ENCODE assay signal across 9 mouse cellular contexts in the genomic region with DNA sequence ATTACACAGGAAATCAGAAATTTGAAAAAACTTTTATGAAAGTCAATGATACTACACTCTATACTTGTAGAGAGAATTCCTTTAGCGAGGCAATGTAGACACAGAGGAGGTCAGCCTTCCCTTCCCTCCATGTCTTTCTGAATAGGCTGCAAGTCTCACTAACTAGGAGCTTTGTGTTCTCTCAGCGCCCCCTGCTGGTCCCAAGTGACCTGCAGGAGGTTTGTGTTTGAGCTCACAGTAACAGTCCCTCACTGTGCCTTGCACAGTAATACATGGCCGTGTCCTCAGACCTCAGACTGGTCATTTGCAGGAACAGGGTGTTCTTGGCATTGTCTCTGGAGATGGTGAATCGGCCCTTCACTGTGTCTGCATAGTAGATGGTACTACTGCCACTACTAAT.
DNase-seq lines count a peak whose midpoint lies in the region; ATAC-seq and TF ChIP-seq lines count a peak whose summit lies in the region.
"Had no signal": no experiment of that assay in that cellular context is flagged by ENCODE, and none has a peak within 500 bp of the region (broad histone marks: within the 10 kb centered on the region; RNA-seq: fewer than 3 reads in every experiment).

No protein-coding gene starts in this region.

- no peak for TF ChIP-seq POLR2A in lung, adult 2 months (IDR thresholded peaks at IDR 0.05; ENCODE audit: borderline replicate concordance, extremely low read depth, low read depth, low read length)

- WGBS in forebrain, embryonic 14.5 days: 59% methylated on average over 4 of the region's 4 CpGs
- WGBS in forebrain, embryonic 10.5 days: 53% methylated on average over 4 of the region's 4 CpGs
- WGBS in lung, embryonic 14.5 days: 46% methylated on average over 4 of the region's 4 CpGs
- WGBS in lung, adult 2 months: 44% methylated on average over 4 of the region's 4 CpGs

- DNase-seq in forebrain, embryonic 14.5 days (ENCODE audit: low spot score): peak; percentile 0
- DNase-seq in forebrain, embryonic 10.5 days (ENCODE audit: extremely low spot score, low spot score): no peak
- DNase-seq in lung, embryonic 14.5 days: peak; percentile 22
- no peak for DNase-seq in lung, adult 2 months
- DNase-seq in ZHBTc4 (ENCODE audit: low read depth, low spot score): peak; percentile 62
- peak; percentile 17 to 68 for DNase-seq in spleen, postnatal 4 days (ENCODE audit: low spot score in 2 of 2)
- DNase-seq in left cerebral cortex, postnatal 10 days (ENCODE audit: extremely low spot score in 1 of 2, low spot score in 2 of 2): no peak

- peaks cover 25% of the 10 kb centered on the region; the same call in 1 of the 2 replicates for H3K9me3 ChIP-seq in forebrain, embryonic 14.5 days (replicated peaks; ENCODE audit: control insufficient read depth, low read length)
- peaks cover 56% of the 10 kb centered on the region for H3K9me3 ChIP-seq in forebrain, embryonic 10.5 days
- no peaks in the 10 kb centered on the region; the same call in 1 of the 2 replicates for H3K9me3 ChIP-seq in lung, embryonic 14.5 days (ENCODE audit: low read depth, low read length)

- peak; percentile 23; the same call in 1 of the 2 replicates for TF ChIP-seq CTCF in lung, embryonic 14.5 days (IDR thresholded peaks at IDR 0.05; ENCODE audit: low read depth)
- no peak for TF ChIP-seq CTCF in lung, adult 2 months (IDR thresholded peaks at IDR 0.05; ENCODE audit: insufficient read depth, low read length)

- no peaks in the 10 kb centered on the region for H3K4me1 ChIP-seq in forebrain, embryonic 14.5 days (ENCODE audit: control insufficient read depth, insufficient read depth, low read length)
- H3K4me1 ChIP-seq in forebrain, embryonic 10.5 days: no peaks in the 10 kb centered on the region
- H3K4me1 ChIP-seq in lung, embryonic 14.5 days (ENCODE audit: insufficient read depth): no peaks in the 10 kb centered on the region
- no peaks in the 10 kb centered on the region for H3K4me1 ChIP-seq in lung, adult 2 months (ENCODE audit: control insufficient read depth, insufficient read depth, low read length)

- H3K4me3 ChIP-seq in forebrain, embryonic 14.5 days (ENCODE audit: low read depth, low read length): no peak overlapping the region
- H3K4me3 ChIP-seq in forebrain, embryonic 10.5 days: no peak overlapping the region
- H3K4me3 ChIP-seq in lung, embryonic 14.5 days (ENCODE audit: low read depth, low read length): no peak overlapping the region
- H3K4me3 ChIP-seq in lung, adult 2 months (replicated peaks; ENCODE audit: extremely low read depth, low read depth, low read length): no peak overlapping the region

- H3K27me3 ChIP-seq in forebrain, embryonic 14.5 days (replicated peaks; ENCODE audit: control insufficient read depth, insufficient read depth, low read length): no peaks in the 10 kb centered on the region
- no peaks in the 10 kb centered on the region for H3K27me3 ChIP-seq in forebrain, embryonic 10.5 days (ENCODE audit: poor library complexity, severe bottlenecking)
- H3K27me3 ChIP-seq in lung, embryonic 14.5 days (ENCODE audit: insufficient read depth, low read length): no peaks in the 10 kb centered on the region

- H3K4me2 ChIP-seq in forebrain, embryonic 14.5 days (ENCODE audit: low read length): no peak overlapping the region
- H3K4me2 ChIP-seq in lung, embryonic 14.5 days: no peak overlapping the region

- no peaks in the 10 kb centered on the region for H3K36me3 ChIP-seq in forebrain, embryonic 14.5 days (ENCODE audit: control insufficient read depth, insufficient read depth, low read length)
- H3K36me3 ChIP-seq in forebrain, embryonic 10.5 days (replicated peaks): no peaks in the 10 kb centered on the region
- H3K36me3 ChIP-seq in lung, embryonic 14.5 days (ENCODE audit: insufficient read depth): no peaks in the 10 kb centered on the region
- H3K36me3 ChIP-seq: G1E had no signal

- no peak for ATAC-seq in forebrain, embryonic 14.5 days
- ATAC-seq in lung, embryonic 14.5 days (ENCODE audit: insufficient read depth): no peak
- ATAC-seq in granulocyte monocyte progenitor cell, adult 5-6 weeks (replicated peaks; ENCODE audit: poor library complexity, severe bottlenecking): peak; percentile 58; the same call in 1 of the 2 replicates

- no peak overlapping the region for H3K27ac ChIP-seq in forebrain, embryonic 14.5 days (ENCODE audit: low read depth, low read length)
- H3K27ac ChIP-seq in forebrain, embryonic 10.5 days: no peak overlapping the region
- no peak overlapping the region for H3K27ac ChIP-seq in lung, embryonic 14.5 days (ENCODE audit: low read depth)

- no peak overlapping the region for H3K9ac ChIP-seq in forebrain, embryonic 14.5 days (ENCODE audit: low read length)
- H3K9ac ChIP-seq in lung, embryonic 14.5 days: no peak overlapping the region

- intact Hi-C loops in left cerebral cortex, postnatal 10 days (cut with DNase I): no loop called here

Comparison
In these comparisons a context has a peak if more than half of its experiments do, and no peak if none do; other contexts are left out.
1. DNase-seq: peak in forebrain, embryonic 14.5 days (single experiment), lung, embryonic 14.5 days (single experiment), ZHBTc4 (single experiment) and spleen, postnatal 4 days (2 of 2); none in forebrain, embryonic 10.5 days (single experiment), lung, adult 2 months (single experiment) and left cerebral cortex, postnatal 10 days (0 of 2).